ENCODE assay signal across 16 mouse cellular contexts in the genomic region with DNA sequence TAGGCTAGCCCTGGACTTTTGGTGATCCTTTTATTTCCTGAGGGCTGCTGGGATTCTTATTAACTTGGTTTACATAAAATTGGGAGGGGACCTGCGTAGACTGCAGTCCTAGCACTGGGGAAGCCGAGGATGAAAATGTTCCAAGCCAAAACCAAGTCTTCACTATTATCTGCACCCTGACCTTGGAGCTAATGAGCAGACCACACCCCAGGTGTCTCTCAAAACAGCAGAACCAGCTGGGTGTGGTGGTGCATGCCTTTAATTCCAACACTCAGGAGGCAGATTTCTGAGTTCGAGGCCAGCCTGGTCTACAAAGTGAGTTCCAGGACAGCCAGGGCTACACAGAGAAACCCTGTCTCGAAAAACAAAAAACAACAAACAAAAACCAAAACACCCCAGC.
"Had no signal": no experiment of that assay in that cellular context is flagged by ENCODE, and none has a peak within 500 bp of the region (broad histone marks: within the 10 kb centered on the region; RNA-seq: fewer than 3 reads in every experiment).

No protein-coding gene starts in this region.

- H3K4me3 ChIP-seq: neural tube, embryonic 13.5 days; neural tube, embryonic 15.5 days; stomach, embryonic 15.5 days had no signal

- H3K4me1 ChIP-seq: neural tube, embryonic 13.5 days; neural tube, embryonic 15.5 days; stomach, embryonic 15.5 days had no signal

- H3K27ac ChIP-seq: neural tube, embryonic 13.5 days; neural tube, embryonic 15.5 days; stomach, embryonic 15.5 days; stomach, postnatal 0 days had no signal

- DNase-seq: retina, postnatal 1 day; right cerebral cortex, adult 18-20 months; right cerebral cortex, postnatal 14 days; right cerebral cortex, postnatal 25 days; right cerebral cortex, postnatal 4 days; spleen, adult 18-20 months; thymus, adult 18-20 months; thymus, adult 2 months; thymus, postnatal 14 days; thymus, postnatal 25 days; thymus, postnatal 36 days; thymus, postnatal 4 days had no signal

- H3K9ac ChIP-seq: neural tube, embryonic 13.5 days; neural tube, embryonic 15.5 days; stomach, embryonic 15.5 days had no signal

- H3K36me3 ChIP-seq: neural tube, embryonic 13.5 days; neural tube, embryonic 15.5 days; stomach, embryonic 15.5 days had no signal

- H3K9me3 ChIP-seq: neural tube, embryonic 13.5 days; neural tube, embryonic 15.5 days; stomach, embryonic 15.5 days had no signal

- H3K4me2 ChIP-seq: neural tube, embryonic 13.5 days; neural tube, embryonic 15.5 days; stomach, embryonic 15.5 days had no signal

- H3K27me3 ChIP-seq: neural tube, embryonic 13.5 days; neural tube, embryonic 15.5 days; stomach, embryonic 15.5 days had no signal
